Mouse (Mus musculus): ENCODE measurements around the gene Lrrc59.
A peak's percentile ranks its signal among the peaks of the same experiment; 100 is the strongest.

The Lrrc59 gene

DNA sequence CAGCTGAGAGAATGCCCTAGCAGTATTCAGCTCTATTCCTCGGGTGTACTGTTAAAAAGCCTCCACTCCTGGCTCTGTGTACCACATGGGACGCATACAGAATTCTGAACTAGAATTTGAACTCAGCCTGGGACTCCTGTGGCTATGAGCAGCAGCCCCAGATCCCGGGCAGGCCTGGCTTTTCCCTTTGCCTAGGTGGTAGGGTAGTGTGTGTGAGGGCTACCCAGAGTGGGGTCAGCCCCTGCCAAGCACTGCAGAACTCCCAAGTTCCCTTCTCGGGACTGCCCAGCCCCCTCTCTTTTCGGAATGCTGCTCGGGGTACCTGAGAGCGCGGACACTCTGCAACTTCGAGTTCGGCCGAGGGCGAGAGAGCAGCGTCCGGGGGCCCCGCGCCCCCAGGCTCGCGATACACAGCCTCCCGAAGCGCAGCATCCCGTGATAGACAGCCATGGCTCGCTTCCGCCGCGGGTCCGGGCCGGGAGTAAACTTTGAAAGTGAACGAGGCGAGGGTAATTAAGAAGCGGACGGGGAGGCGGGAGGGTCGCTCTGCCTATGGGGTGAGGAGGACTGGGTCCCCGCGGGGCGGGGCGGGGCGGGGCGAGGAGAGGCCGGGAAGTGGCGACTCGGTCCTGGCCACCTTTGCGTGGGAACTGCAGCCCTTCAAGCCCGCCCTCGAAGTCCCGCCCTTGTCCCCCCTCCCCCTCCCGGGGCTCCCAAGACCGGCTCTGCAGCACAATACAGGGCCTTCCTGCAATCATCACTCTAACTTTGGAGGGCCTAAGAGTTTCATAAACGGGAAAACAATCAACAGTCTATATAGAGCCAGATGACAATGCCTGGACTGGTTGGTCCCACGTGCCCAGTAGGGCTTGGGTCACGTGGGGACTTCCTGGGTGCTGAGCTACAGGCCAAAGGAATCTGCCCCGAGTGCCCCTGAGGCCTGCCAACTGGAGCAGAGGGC lies 28.0 kb upstream of the Lrrc59 start, which contains the start of gene Acsf2:
Gene Acsf2 (minus strand): TSS at position 551 of the 961 bp plus-strand sequence.
- H3K4me1 ChIP-seq (replicated peaks; ENCODE audit: low read depth, low read length), result peaks cover 37% of the 10 kb centered on the region
- H3K9me3 ChIP-seq (ENCODE audit: low read length), result no peaks in the 10 kb centered on the region
- TF ChIP-seq CTCF (conservative IDR thresholded peaks at IDR 0.05; ENCODE audit: low read length) (no peak), NANOG (IDR thresholded peaks at IDR 0.05; ENCODE audit: borderline replicate concordance, low read length) (no peak), POU5F1 (IDR thresholded peaks at IDR 0.05; ENCODE audit: borderline replicate concordance, low read length) (no peak)
- peaks cover 34% of the 10 kb centered on the region for H3K27me3 ChIP-seq (ENCODE audit: insufficient read depth, low read length)
- H3K36me3 ChIP-seq (ENCODE audit: insufficient read depth, low read length), result no peaks in the 10 kb centered on the region
- peak within 1 kb of the TSS; percentile 78 for H3K4me3 ChIP-seq (replicated peaks; ENCODE audit: low read length)

DNA sequence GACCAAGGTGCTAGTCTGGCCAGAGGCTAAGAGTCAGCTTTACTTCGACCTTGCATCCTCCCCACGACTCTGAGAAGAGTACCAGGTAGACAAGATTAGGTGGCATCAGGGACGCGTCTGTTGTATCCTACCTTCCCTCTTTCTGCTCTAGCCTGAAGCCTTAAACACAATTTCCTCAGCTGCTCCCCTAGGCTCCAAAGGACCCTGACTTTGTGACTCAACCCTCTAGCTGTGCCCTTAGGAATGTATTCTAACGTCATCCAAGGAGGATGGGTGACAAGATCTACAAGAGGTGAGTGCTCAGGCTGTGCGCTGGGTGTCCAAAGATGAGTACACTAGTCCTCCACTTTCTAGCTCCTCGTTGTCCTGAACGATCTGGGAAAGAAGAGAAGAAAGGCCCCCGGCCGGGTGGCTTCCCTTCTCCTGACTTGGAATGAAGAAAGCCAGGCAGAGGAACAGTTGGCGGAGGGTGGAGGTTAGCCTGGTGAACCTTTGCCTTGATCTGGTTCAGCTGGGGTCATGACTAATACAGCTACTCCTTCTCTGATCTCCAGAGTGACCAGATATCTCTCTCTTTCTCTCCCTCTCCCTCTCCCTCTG lies 27.1 kb upstream of the Lrrc59 start:
- Histone ChIP-seq H3K9me3 (ENCODE audit: low read length) (no peaks in the 10 kb centered on the region), H3K4me1 (replicated peaks; ENCODE audit: low read depth, low read length) (peaks cover 32% of the 10 kb centered on the region), H3K27me3 (ENCODE audit: insufficient read depth, low read length) (peaks cover 34% of the 10 kb centered on the region), H3K4me3 (replicated peaks; ENCODE audit: low read length) (peak overlapping the region; percentile 78), H3K36me3 (ENCODE audit: insufficient read depth, low read length) (no peaks in the 10 kb centered on the region)
- TF ChIP-seq NANOG (IDR thresholded peaks at IDR 0.05; ENCODE audit: borderline replicate concordance, low read length) (no peak), CTCF (conservative IDR thresholded peaks at IDR 0.05; ENCODE audit: low read length) (no peak), POU5F1 (IDR thresholded peaks at IDR 0.05; ENCODE audit: borderline replicate concordance, low read length) (no peak)

DNA sequence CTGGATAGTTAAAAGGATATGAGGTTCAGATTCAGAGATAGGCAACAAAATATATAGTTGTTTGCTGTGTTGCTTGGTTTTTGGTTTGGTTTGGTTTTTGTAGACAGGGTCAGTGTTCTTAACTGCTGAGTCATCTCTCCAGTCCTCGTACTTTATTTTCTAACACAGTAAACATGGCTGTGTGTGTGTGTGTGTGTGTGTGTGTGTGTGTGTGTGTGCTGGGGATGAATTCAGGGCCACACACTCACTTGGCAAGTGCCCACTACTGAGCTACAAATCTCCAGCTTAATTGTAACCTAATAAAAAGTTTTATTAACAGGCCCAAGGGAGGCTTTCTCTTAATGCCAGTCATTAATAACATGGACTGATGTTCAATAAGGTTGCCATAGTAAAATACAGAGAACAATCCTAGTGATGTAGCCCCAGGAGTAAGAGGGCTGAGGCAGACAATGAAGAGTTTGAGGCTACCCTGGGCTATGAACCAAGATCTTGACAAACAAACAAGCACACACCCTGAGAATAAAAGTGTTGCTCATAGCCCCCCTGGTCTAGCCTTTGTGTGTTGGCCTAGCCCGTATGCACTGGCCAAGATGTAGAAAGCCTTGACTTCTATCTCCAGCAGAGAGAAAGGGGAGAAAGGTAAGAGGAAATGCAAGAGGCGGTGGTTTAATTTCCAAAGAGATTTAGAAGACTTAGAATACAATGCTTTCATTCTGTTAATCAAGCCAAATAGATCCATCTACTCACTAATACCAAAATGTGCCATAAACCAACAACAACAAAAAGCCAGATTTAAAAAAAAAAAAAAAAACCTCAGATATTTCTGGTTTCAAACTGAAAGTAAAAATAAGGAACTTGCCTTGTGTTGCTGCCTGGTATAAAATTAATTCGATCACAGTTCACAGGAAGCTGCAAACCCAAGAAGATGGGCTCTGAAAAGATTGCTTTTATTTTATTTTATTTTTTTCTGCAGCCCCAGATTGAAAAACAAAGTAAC lies 18.5 kb upstream of the Lrrc59 start:
- no peak overlapping the region for H3K4me3 ChIP-seq (replicated peaks; ENCODE audit: low read length)

DNA sequence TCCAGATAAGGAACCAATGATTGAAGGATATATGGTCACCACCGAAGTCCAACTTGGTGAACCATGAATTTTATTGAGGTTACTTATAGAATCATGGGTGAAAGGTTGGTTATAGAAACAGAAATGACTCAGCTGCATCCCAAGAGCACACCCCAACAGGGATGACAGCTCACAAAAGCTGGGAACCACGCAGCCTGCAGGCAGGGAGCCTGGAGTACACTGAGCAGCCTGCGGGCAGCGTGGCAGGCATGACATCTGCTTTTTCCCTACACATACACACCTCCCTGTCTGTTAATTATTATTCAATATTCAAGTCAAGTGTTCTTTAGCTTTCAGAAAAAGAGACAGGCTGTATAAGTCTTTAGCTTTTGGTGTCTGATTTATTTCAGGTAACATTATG lies 15.0 kb upstream of the Lrrc59 start:
- Histone ChIP-seq H3K9me3 (ENCODE audit: low read length) (peaks cover 3% of the 10 kb centered on the region; the same call in 1 of the 2 replicates), H3K27me3 (ENCODE audit: insufficient read depth, low read length) (no peaks in the 10 kb centered on the region), H3K4me3 (replicated peaks; ENCODE audit: low read length) (no peak overlapping the region), H3K4me1 (replicated peaks; ENCODE audit: low read depth, low read length) (peaks cover 5% of the 10 kb centered on the region; the same call in 1 of the 2 replicates), H3K36me3 (ENCODE audit: insufficient read depth, low read length) (no peaks in the 10 kb centered on the region)
- TF ChIP-seq CTCF (conservative IDR thresholded peaks at IDR 0.05; ENCODE audit: low read length), result no peak
- no peak for TF ChIP-seq POU5F1 (IDR thresholded peaks at IDR 0.05; ENCODE audit: borderline replicate concordance, low read length)
- TF ChIP-seq NANOG (IDR thresholded peaks at IDR 0.05; ENCODE audit: borderline replicate concordance, low read length), result no peak

More for the DNA sequence above, 18.5 kb upstream of the Lrrc59 start:
- Histone ChIP-seq H3K27me3 (ENCODE audit: insufficient read depth, low read length) (no peaks in the 10 kb centered on the region), H3K36me3 (ENCODE audit: insufficient read depth, low read length) (no peaks in the 10 kb centered on the region), H3K4me1 (replicated peaks; ENCODE audit: low read depth, low read length) (peaks cover 5% of the 10 kb centered on the region; the same call in 1 of the 2 replicates), H3K9me3 (ENCODE audit: low read length) (no peaks in the 10 kb centered on the region)
- TF ChIP-seq NANOG (IDR thresholded peaks at IDR 0.05; ENCODE audit: borderline replicate concordance, low read length) (no peak), CTCF (conservative IDR thresholded peaks at IDR 0.05; ENCODE audit: low read length) (no peak), POU5F1 (IDR thresholded peaks at IDR 0.05; ENCODE audit: borderline replicate concordance, low read length) (no peak)

DNA sequence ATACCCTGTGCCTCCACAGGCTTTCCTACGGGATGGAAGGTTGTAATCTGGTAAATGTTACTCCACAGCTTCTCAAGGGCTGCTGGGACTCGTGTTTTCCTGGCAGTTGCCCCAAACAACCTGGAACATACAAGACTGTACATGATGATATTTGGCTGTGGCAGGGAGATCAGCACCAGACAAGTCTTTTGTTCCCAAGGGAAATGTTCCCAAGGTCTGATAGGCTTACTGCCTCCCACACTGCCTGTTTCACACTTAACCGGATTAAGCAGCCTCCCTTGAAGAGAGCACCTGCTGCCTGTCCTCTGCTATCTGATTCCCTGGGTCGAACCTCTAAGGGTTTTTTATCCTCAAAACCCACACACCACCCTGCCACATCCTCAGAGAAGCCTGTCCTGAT lies 14.1 kb upstream of the Lrrc59 start:
- Histone ChIP-seq H3K4me1 (replicated peaks; ENCODE audit: low read depth, low read length) (peaks cover 9% of the 10 kb centered on the region; the same call in 1 of the 2 replicates), H3K9me3 (ENCODE audit: low read length) (peaks cover 3% of the 10 kb centered on the region; the same call in 1 of the 2 replicates), H3K4me3 (replicated peaks; ENCODE audit: low read length) (no peak overlapping the region), H3K27me3 (ENCODE audit: insufficient read depth, low read length) (no peaks in the 10 kb centered on the region), H3K36me3 (ENCODE audit: insufficient read depth, low read length) (no peaks in the 10 kb centered on the region)
- TF ChIP-seq POU5F1 (IDR thresholded peaks at IDR 0.05; ENCODE audit: borderline replicate concordance, low read length), result no peak

DNA sequence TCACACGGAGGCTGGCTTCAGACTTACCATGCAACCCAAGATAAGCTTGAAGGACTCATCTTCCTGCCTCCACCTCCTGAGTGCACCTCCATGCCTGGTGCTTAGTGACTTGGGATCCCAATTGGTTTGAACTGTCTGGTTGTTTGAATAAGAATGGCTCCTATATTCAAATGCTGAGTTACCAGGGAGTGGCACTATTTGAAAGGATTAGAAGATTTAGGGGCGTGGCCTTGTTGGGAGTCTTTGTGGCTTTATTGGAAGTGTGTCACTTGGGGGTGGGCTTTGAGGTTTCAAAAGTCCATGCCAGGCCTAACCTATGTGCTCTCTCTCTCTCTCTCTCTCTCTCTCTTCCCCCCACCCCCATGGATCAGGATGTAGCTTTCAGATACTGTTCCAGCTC lies 11.9 kb upstream of the Lrrc59 start:
- Histone ChIP-seq H3K4me3 (replicated peaks; ENCODE audit: low read length) (no peak overlapping the region), H3K9me3 (ENCODE audit: low read length) (peaks cover 3% of the 10 kb centered on the region; the same call in 1 of the 2 replicates), H3K27me3 (ENCODE audit: insufficient read depth, low read length) (no peaks in the 10 kb centered on the region), H3K4me1 (replicated peaks; ENCODE audit: low read depth, low read length) (peaks cover 23% of the 10 kb centered on the region), H3K36me3 (ENCODE audit: insufficient read depth, low read length) (no peaks in the 10 kb centered on the region)
- TF ChIP-seq POU5F1 (IDR thresholded peaks at IDR 0.05; ENCODE audit: borderline replicate concordance, low read length) (no peak), CTCF (conservative IDR thresholded peaks at IDR 0.05; ENCODE audit: low read length) (no peak)

DNA sequence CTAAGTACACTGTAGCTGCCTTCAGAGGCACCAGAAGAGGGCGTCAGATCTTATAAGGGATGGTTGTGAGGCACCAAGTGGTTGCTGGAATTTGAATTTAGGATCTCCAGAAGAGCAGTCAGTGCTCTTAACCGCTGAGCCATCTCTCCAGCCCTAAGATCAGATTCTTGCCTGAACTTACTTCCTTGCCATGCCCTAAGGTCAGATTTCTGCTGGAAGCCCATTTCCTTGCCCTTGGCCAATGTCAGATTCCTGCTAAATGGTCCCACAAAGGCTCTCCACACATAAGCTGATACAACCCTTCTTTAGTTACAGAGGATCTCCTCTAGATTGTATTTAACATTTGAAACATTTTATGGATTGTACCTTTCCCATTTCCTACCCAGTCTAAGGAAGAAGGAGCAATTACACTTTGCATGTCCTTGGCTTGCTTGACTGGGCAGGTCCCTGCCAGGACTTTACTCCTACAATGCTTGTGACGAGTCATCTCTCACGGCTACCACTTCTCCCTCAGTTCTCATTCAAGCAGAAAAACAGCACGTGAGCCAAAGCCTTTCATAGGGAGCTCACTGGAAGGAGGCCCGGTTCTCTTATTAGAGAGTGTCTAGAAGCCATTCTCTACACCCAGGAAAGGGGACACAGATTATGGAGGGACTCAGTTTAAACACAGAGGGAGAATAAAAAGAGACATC lies 8.7 kb upstream of the Lrrc59 start:
- Histone ChIP-seq H3K4me1 (replicated peaks; ENCODE audit: low read depth, low read length) (peaks cover 19% of the 10 kb centered on the region), H3K27me3 (ENCODE audit: insufficient read depth, low read length) (no peaks in the 10 kb centered on the region), H3K4me3 (replicated peaks; ENCODE audit: low read length) (no peak overlapping the region), H3K36me3 (ENCODE audit: insufficient read depth, low read length) (no peaks in the 10 kb centered on the region), H3K9me3 (ENCODE audit: low read length) (peaks cover 3% of the 10 kb centered on the region; the same call in 1 of the 2 replicates)
- TF ChIP-seq NANOG (IDR thresholded peaks at IDR 0.05; ENCODE audit: borderline replicate concordance, low read length) (no peak), POU5F1 (IDR thresholded peaks at IDR 0.05; ENCODE audit: borderline replicate concordance, low read length) (no peak), CTCF (conservative IDR thresholded peaks at IDR 0.05; ENCODE audit: low read length) (no peak; the same call in 1 of the 2 replicates)

Data from E14TG2a.4 (cell line).